Mouse (Mus musculus): ENCODE data around the gene Ciapin1. TPM values are rescaled to one million over a fixed set of nuclear protein-coding genes. Genes with fewer than 3 reads are reported as not detected.

Ciapin1 gene
- polyA plus RNA-seq, 1 experiment from 2014 or later: 166 TPM

GRCm38 (mm10) chr8:94872156-94872555 lies 34.0 kb upstream of the Ciapin1 start:
- no peak overlapping the region for H3K27ac ChIP-seq (replicated peaks; ENCODE audit: low read depth, low read length)
- no peak overlapping the region for H3K4me2 ChIP-seq (ENCODE audit: low read length)
- peaks cover under 1% of the 10 kb centered on the region for H3K36me3 ChIP-seq (ENCODE audit: control insufficient read depth, insufficient read depth, low read length)
- H3K9me3 ChIP-seq (ENCODE audit: control insufficient read depth, low read length): no peaks in the 10 kb centered on the region
- DNase-seq (peak; percentile 20), ATAC-seq (ENCODE audit: low FRiP score, low TSS enrichment) (no peak)
- no peak overlapping the region for H3K4me3 ChIP-seq (replicated peaks; ENCODE audit: low read depth, low read length)
- peaks cover 47% of the 10 kb centered on the region for H3K4me1 ChIP-seq (ENCODE audit: control insufficient read depth, insufficient read depth, low read length)
- no peak overlapping the region for H3K9ac ChIP-seq (replicated peaks; ENCODE audit: low read length)
- 39% methylated on average over 3 of the region's 3 CpGs for WGBS
- H3K27me3 ChIP-seq (ENCODE audit: control insufficient read depth, insufficient read depth, low read length): peaks cover 12% of the 10 kb centered on the region

GRCm38 (mm10) chr8:94871108-94871894 lies 33.1 kb upstream of the Ciapin1 start:
- Histone ChIP-seq H3K27me3 (ENCODE audit: control insufficient read depth, insufficient read depth, low read length) (peaks cover 12% of the 10 kb centered on the region), H3K4me1 (ENCODE audit: control insufficient read depth, insufficient read depth, low read length) (peaks cover 46% of the 10 kb centered on the region), H3K9ac (replicated peaks; ENCODE audit: low read length) (peak overlapping the region; percentile 81), H3K36me3 (ENCODE audit: control insufficient read depth, insufficient read depth, low read length) (peaks cover 9% of the 10 kb centered on the region), H3K27ac (replicated peaks; ENCODE audit: low read depth, low read length) (peak overlapping the region; percentile 74), H3K4me2 (ENCODE audit: low read length) (peak overlapping the region; percentile 84), H3K9me3 (ENCODE audit: control insufficient read depth, low read length) (no peaks in the 10 kb centered on the region), H3K4me3 (replicated peaks; ENCODE audit: low read depth, low read length) (peak overlapping the region; percentile 68)
- DNase-seq (peak; percentile 91), ATAC-seq (ENCODE audit: low FRiP score, low TSS enrichment) (peak; percentile 77)
- 4% methylated on average over 7 of the region's 7 CpGs for WGBS

GRCm38 (mm10) chr8:94870474-94871107 lies 32.4 kb upstream of the Ciapin1 start:
- H3K27me3 ChIP-seq (ENCODE audit: control insufficient read depth, insufficient read depth, low read length): peaks cover 12% of the 10 kb centered on the region
- WGBS: 3% methylated on average over 22 of the region's 22 CpGs
- ATAC-seq (ENCODE audit: low FRiP score, low TSS enrichment) (peak; percentile 32), DNase-seq (peak; percentile 65)
- peak overlapping the region; percentile 81 for H3K9ac ChIP-seq (replicated peaks; ENCODE audit: low read length)
- peaks cover 42% of the 10 kb centered on the region for H3K4me1 ChIP-seq (ENCODE audit: control insufficient read depth, insufficient read depth, low read length)
- no peaks in the 10 kb centered on the region for H3K9me3 ChIP-seq (ENCODE audit: control insufficient read depth, low read length)
- H3K27ac ChIP-seq (replicated peaks; ENCODE audit: low read depth, low read length): peak overlapping the region; percentile 74
- peak overlapping the region; percentile 84 for H3K4me2 ChIP-seq (ENCODE audit: low read length)
- peaks cover 17% of the 10 kb centered on the region for H3K36me3 ChIP-seq (ENCODE audit: control insufficient read depth, insufficient read depth, low read length)
- peak overlapping the region; percentile 68 for H3K4me3 ChIP-seq (replicated peaks; ENCODE audit: low read depth, low read length)

GRCm38 (mm10) chr8:94870003-94870402 lies 31.8 kb upstream of the Ciapin1 start:
- Histone ChIP-seq H3K27ac (replicated peaks; ENCODE audit: low read depth, low read length) (peak overlapping the region; percentile 74), H3K4me2 (ENCODE audit: low read length) (peak overlapping the region; percentile 84), H3K27me3 (ENCODE audit: control insufficient read depth, insufficient read depth, low read length) (peaks cover 9% of the 10 kb centered on the region), H3K9me3 (ENCODE audit: control insufficient read depth, low read length) (no peaks in the 10 kb centered on the region), H3K4me3 (replicated peaks; ENCODE audit: low read depth, low read length) (peak overlapping the region; percentile 68), H3K36me3 (ENCODE audit: control insufficient read depth, insufficient read depth, low read length) (peaks cover 22% of the 10 kb centered on the region), H3K9ac (replicated peaks; ENCODE audit: low read length) (peak overlapping the region; percentile 81), H3K4me1 (ENCODE audit: control insufficient read depth, insufficient read depth, low read length) (peaks cover 36% of the 10 kb centered on the region)
- ATAC-seq (ENCODE audit: low FRiP score, low TSS enrichment) (no peak), DNase-seq (no peak)
- WGBS: 9% methylated on average over 4 of the region's 4 CpGs

GRCm38 (mm10) chr8:94869146-94869545 lies 31.0 kb upstream of the Ciapin1 start:
- 44% methylated on average over 7 of the region's 7 CpGs for WGBS
- ATAC-seq (ENCODE audit: low FRiP score, low TSS enrichment) (no peak), DNase-seq (no peak)
- no peaks in the 10 kb centered on the region for H3K9me3 ChIP-seq (ENCODE audit: control insufficient read depth, low read length)
- peaks cover 31% of the 10 kb centered on the region for H3K36me3 ChIP-seq (ENCODE audit: control insufficient read depth, insufficient read depth, low read length)
- peak overlapping the region; percentile 81 for H3K9ac ChIP-seq (replicated peaks; ENCODE audit: low read length)
- H3K4me3 ChIP-seq (replicated peaks; ENCODE audit: low read depth, low read length): peak overlapping the region; percentile 68
- H3K27me3 ChIP-seq (ENCODE audit: control insufficient read depth, insufficient read depth, low read length): peaks cover under 1% of the 10 kb centered on the region; the same call in 1 of the 2 replicates
- no peak overlapping the region; the same call in 1 of the 2 replicates for H3K27ac ChIP-seq (replicated peaks; ENCODE audit: low read depth, low read length)
- peak overlapping the region; percentile 84 for H3K4me2 ChIP-seq (ENCODE audit: low read length)
- H3K4me1 ChIP-seq (ENCODE audit: control insufficient read depth, insufficient read depth, low read length): peaks cover 32% of the 10 kb centered on the region

- H3K27ac ChIP-seq (replicated peaks; ENCODE audit: low read depth, low read length): no peak overlapping the region
- H3K9ac ChIP-seq (replicated peaks; ENCODE audit: low read length): no peak overlapping the region
- H3K4me1 ChIP-seq (ENCODE audit: control insufficient read depth, insufficient read depth, low read length): peaks cover 32% of the 10 kb centered on the region
- H3K27me3 ChIP-seq (ENCODE audit: control insufficient read depth, insufficient read depth, low read length): no peaks in the 10 kb centered on the region
- peaks cover 47% of the 10 kb centered on the region for H3K36me3 ChIP-seq (ENCODE audit: control insufficient read depth, insufficient read depth, low read length)
- H3K9me3 ChIP-seq (ENCODE audit: control insufficient read depth, low read length): no peaks in the 10 kb centered on the region
- H3K4me2 ChIP-seq (ENCODE audit: low read length): no peak overlapping the region
- ATAC-seq (ENCODE audit: low FRiP score, low TSS enrichment) (no peak), DNase-seq (no peak)
- no peak overlapping the region for H3K4me3 ChIP-seq (replicated peaks; ENCODE audit: low read depth, low read length)
- 93% methylated on average over 9 of the region's 9 CpGs for WGBS
These were observed 28.8 kb upstream of the Ciapin1 start for GRCm38 (mm10) chr8:94866921-94867320.

- no peak overlapping the region for H3K4me2 ChIP-seq (ENCODE audit: low read length)
- ATAC-seq (ENCODE audit: low FRiP score, low TSS enrichment): no peak
- no peaks in the 10 kb centered on the region for H3K9me3 ChIP-seq (ENCODE audit: control insufficient read depth, low read length)
- no peak overlapping the region for H3K9ac ChIP-seq (replicated peaks; ENCODE audit: low read length)
- H3K27ac ChIP-seq (replicated peaks; ENCODE audit: low read depth, low read length): no peak overlapping the region
- no peak for DNase-seq
- H3K36me3 ChIP-seq (ENCODE audit: control insufficient read depth, insufficient read depth, low read length): peaks cover 58% of the 10 kb centered on the region
- no peak overlapping the region for H3K4me3 ChIP-seq (replicated peaks; ENCODE audit: low read depth, low read length)
- H3K27me3 ChIP-seq (ENCODE audit: control insufficient read depth, insufficient read depth, low read length): no peaks in the 10 kb centered on the region
- H3K4me1 ChIP-seq (ENCODE audit: control insufficient read depth, insufficient read depth, low read length): peaks cover 23% of the 10 kb centered on the region
- 82% methylated on average over 10 of the region's 10 CpGs for WGBS
These were observed 27.1 kb upstream of the Ciapin1 start for GRCm38 (mm10) chr8:94865292-94865691.

- no peak overlapping the region for H3K4me3 ChIP-seq (replicated peaks; ENCODE audit: low read depth, low read length)
- no peaks in the 10 kb centered on the region for H3K27me3 ChIP-seq (ENCODE audit: control insufficient read depth, insufficient read depth, low read length)
- 82% methylated on average over 10 of the region's 10 CpGs for WGBS
- H3K9ac ChIP-seq (replicated peaks; ENCODE audit: low read length): no peak overlapping the region
- H3K36me3 ChIP-seq (ENCODE audit: control insufficient read depth, insufficient read depth, low read length): peaks cover 62% of the 10 kb centered on the region
- no peak overlapping the region for H3K27ac ChIP-seq (replicated peaks; ENCODE audit: low read depth, low read length)
- no peak overlapping the region for H3K4me2 ChIP-seq (ENCODE audit: low read length)
- peaks cover 13% of the 10 kb centered on the region for H3K4me1 ChIP-seq (ENCODE audit: control insufficient read depth, insufficient read depth, low read length)
- H3K9me3 ChIP-seq (ENCODE audit: control insufficient read depth, low read length): no peaks in the 10 kb centered on the region
- ATAC-seq (ENCODE audit: low FRiP score, low TSS enrichment): no peak
- DNase-seq: no peak
These were observed 25.9 kb upstream of the Ciapin1 start for GRCm38 (mm10) chr8:94863897-94864673.
